Mouse (Mus musculus) liver (tissue): Measurements from ENCODE around the gene Klhl2.

Experiments used
- DNase-seq: peaks from one replicate; pipeline ENCODE4 v3.0.0-alpha.2; 2020; ENCODE audit warnings: mixed read lengths

Gene Klhl2

GRCm38 (mm10) chr8:64829921-64830320 is 19.9 kb downstream of the Klhl2 start:
- no peak for DNase-seq

GRCm38 (mm10) chr8:64829391-64829790 is 20.4 kb downstream of the Klhl2 start:
- DNase-seq, result no peak

- DNase-seq, result no peak
Observed at GRCm38 (mm10) chr8:64828466-64828865, 21.4 kb downstream of the Klhl2 start.

GRCm38 (mm10) chr8:64827356-64827755 is 22.5 kb downstream of the Klhl2 start:
- no peak for DNase-seq

GRCm38 (mm10) chr8:64826461-64826860 is 23.4 kb downstream of the Klhl2 start:
- no peak for DNase-seq

GRCm38 (mm10) chr8:64823905-64824304 is 25.9 kb downstream of the Klhl2 start:
- DNase-seq, result no peak

- no peak for DNase-seq
Observed at GRCm38 (mm10) chr8:64820940-64821339, 28.9 kb downstream of the Klhl2 start.

- DNase-seq, result no peak
Observed at GRCm38 (mm10) chr8:64811790-64812189, 38.0 kb downstream of the Klhl2 start.

GRCm38 (mm10) chr8:64811083-64811482 is 38.7 kb downstream of the Klhl2 start:
- DNase-seq, result no peak

- DNase-seq, result no peak
Observed at GRCm38 (mm10) chr8:64806558-64806957, 43.3 kb downstream of the Klhl2 start.

GRCm38 (mm10) chr8:64804971-64805370 is 44.8 kb downstream of the Klhl2 start:
- no peak for DNase-seq

GRCm38 (mm10) chr8:64799306-64799705 is 50.5 kb downstream of the Klhl2 start:
- no peak for DNase-seq

GRCm38 (mm10) chr8:64798503-64798902 is 51.3 kb downstream of the Klhl2 start:
- no peak for DNase-seq

GRCm38 (mm10) chr8:64797751-64798150 is 52.1 kb downstream of the Klhl2 start:
- no peak for DNase-seq

- DNase-seq, result no peak
Observed at GRCm38 (mm10) chr8:64791250-64791881, 58.5 kb downstream of the Klhl2 start.

- no peak for DNase-seq
Observed at GRCm38 (mm10) chr8:64790418-64790817, 59.4 kb downstream of the Klhl2 start.

- DNase-seq, result no peak
Observed at GRCm38 (mm10) chr8:64788715-64789114, 61.1 kb downstream of the Klhl2 start.

- DNase-seq, result no peak
Observed at GRCm38 (mm10) chr8:64786801-64787200, 63.0 kb downstream of the Klhl2 start.

- no peak for DNase-seq
Observed at GRCm38 (mm10) chr8:64784235-64784634, 65.6 kb downstream of the Klhl2 start.

- no peak for DNase-seq
Observed at GRCm38 (mm10) chr8:64781947-64782346, 67.9 kb downstream of the Klhl2 start.

- no peak for DNase-seq
Observed at GRCm38 (mm10) chr8:64777925-64778324, 71.9 kb downstream of the Klhl2 start.

GRCm38 (mm10) chr8:64774136-64774535 is 75.7 kb downstream of the Klhl2 start:
- DNase-seq, result no peak

GRCm38 (mm10) chr8:64770814-64771213 is 79.0 kb downstream of the Klhl2 start:
- DNase-seq, result no peak

GRCm38 (mm10) chr8:64769586-64769985 is 80.2 kb downstream of the Klhl2 start:
- DNase-seq, result no peak

- no peak for DNase-seq
Observed at GRCm38 (mm10) chr8:64768645-64769044, 81.2 kb downstream of the Klhl2 start.
